Mouse (Mus musculus) hindbrain, postnatal 0 days (tissue): ENCODE results near the gene Eed. TPM values are rescaled to one million over a fixed set of nuclear protein-coding genes. Genes with fewer than 3 reads are reported as not detected.

Experiments used
- ATAC-seq: fragments of 200-750 bp; cut with Nextera tagmentation; 2 replicates; pipeline ENCODE4 v1.8.0; 2017; ENCODE audit warnings: mild to moderate bottlenecking, moderate TSS enrichment, moderate library complexity
- DNase-seq: peaks from one replicate; pipeline ENCODE4 v3.0.0-alpha.2; 2015; ENCODE audit warnings: low spot score
- H3K27ac ChIP-seq: fragments of 300-500 bp; sonication (generic); 2 replicates; pipeline ENCODE4 v1.5.1; 2014; ENCODE audit warnings: mild to moderate bottlenecking
- H3K27me3 ChIP-seq: fragments of 300-500 bp; sonication (generic); 2 replicates; pipeline ENCODE4 v1.6.1; 2014; ENCODE audit warnings: low read length, mixed read lengths; ENCODE audit not compliant: insufficient read depth
- H3K36me3 ChIP-seq: fragments of 300-500 bp; sonication (generic); 2 replicates; pipeline ENCODE4 v1.6.1; 2014; ENCODE audit warnings: low read length, mixed read lengths; ENCODE audit not compliant: insufficient read depth
- H3K4me1 ChIP-seq: fragments of 300-500 bp; sonication (generic); 2 replicates; pipeline ENCODE4 v1.6.1; 2014; ENCODE audit warnings: antibody characterized with exemption, low read length, mixed read lengths; ENCODE audit not compliant: insufficient read depth
- H3K4me2 ChIP-seq: fragments of 300-500 bp; sonication (generic); 2 replicates; pipeline ENCODE4 v1.6.1; 2014; ENCODE audit warnings: low read depth, mild to moderate bottlenecking, low read length, moderate library complexity, mixed read lengths
- H3K4me3 ChIP-seq: fragments of 300-500 bp; sonication (generic); 2 replicates; pipeline ENCODE4 v1.5.1; 2014; ENCODE audit warnings: low read length
- H3K9ac ChIP-seq: fragments of 300-500 bp; sonication (generic); replicated peaks from 2 replicates; pipeline ENCODE4 v1.6.1; 2014; ENCODE audit warnings: mild to moderate bottlenecking, low read length, moderate library complexity, mixed read lengths
- H3K9me3 ChIP-seq: fragments of 300-500 bp; sonication (generic); 2 replicates; pipeline ENCODE4 v1.6.1; 2016; ENCODE audit warnings: low read length, mixed read lengths
- CTCF ChIP-seq: IDR thresholded peaks from 2 replicates; pipeline ENCODE4 v1.5.1; 2016; ENCODE audit warnings: antibody characterized with exemption, control low read depth, low read depth
- WGBS: fragments of 180-500 bp; shearing (Covaris S2); extraction: QIAGEN DNeasy Blood & Tissue Kit; methylation state at CpG from one replicate; pipeline ENCODE4 v1.1.7; 2014; 5-methylcytosine and 5-hydroxymethylcytosine counted together
- polyA plus RNA-seq: library from polyadenylated mRNA; unstranded; fragments of >200 nt; fragmentation: Nextera tagmentation; extraction: Ambion mirVana; gene quantifications from 2 replicates; pipeline ENCODE4 v1.2.1, GENCODE M21; 2015
- total RNA-seq: library from RNA; depleted of rRNA; stranded (reverse); fragments of >200 nt; gene quantifications from 2 replicates; pipeline ENCODE4 v1.2.3, GENCODE M21; 2014; rRNA removed

The Eed gene
- total and polyA plus RNA-seq, 2 experiments from 2014 or later, result 9.5 to 20.6 TPM

- no peak overlapping the region for H3K27ac ChIP-seq
- no peak overlapping the region for H3K4me3 ChIP-seq
- H3K9ac ChIP-seq, result no peak overlapping the region
- DNase-seq (no peak), ATAC-seq (no peak)
- H3K27me3 ChIP-seq, result no peaks in the 10 kb centered on the region
- no peak for TF ChIP-seq CTCF
- 87% methylated on average over 4 of the region's 4 CpGs for WGBS
- no peak overlapping the region for H3K4me2 ChIP-seq
- H3K4me1 ChIP-seq, result no peaks in the 10 kb centered on the region
- no peaks in the 10 kb centered on the region for H3K9me3 ChIP-seq
- H3K36me3 ChIP-seq, result no peaks in the 10 kb centered on the region
Measured at GRCm38 (mm10) chr7:89909711-89910110, 71.1 kb downstream of the Eed start.

- no peak overlapping the region for H3K27ac ChIP-seq
- H3K36me3 ChIP-seq, result no peaks in the 10 kb centered on the region
- no peak overlapping the region for H3K4me3 ChIP-seq
- DNase-seq, result no peak
- ATAC-seq, result no peak
- H3K4me2 ChIP-seq, result no peak overlapping the region
- H3K9me3 ChIP-seq, result no peaks in the 10 kb centered on the region
- 77% methylated on average over 20 of the region's 20 CpGs for WGBS
- no peak for TF ChIP-seq CTCF
- H3K4me1 ChIP-seq, result no peaks in the 10 kb centered on the region
- H3K27me3 ChIP-seq, result no peaks in the 10 kb centered on the region
- H3K9ac ChIP-seq, result no peak overlapping the region
Measured at GRCm38 (mm10) chr7:89908899-89909621, 71.7 kb downstream of the Eed start.

- Histone ChIP-seq H3K4me2 (no peak overlapping the region), H3K27ac (no peak overlapping the region), H3K36me3 (no peaks in the 10 kb centered on the region), H3K9ac (no peak overlapping the region), H3K27me3 (no peaks in the 10 kb centered on the region), H3K9me3 (no peaks in the 10 kb centered on the region), H3K4me3 (no peak overlapping the region), H3K4me1 (no peaks in the 10 kb centered on the region)
- 72% methylated on average over 7 of the region's 7 CpGs for WGBS
- no peak for TF ChIP-seq CTCF
- ATAC-seq, result no peak
- no peak for DNase-seq
Measured at GRCm38 (mm10) chr7:89908421-89908820, 72.4 kb downstream of the Eed start.

GRCm38 (mm10) chr7:89907950-89908349 is 72.8 kb downstream of the Eed start:
- 21% methylated on average over 8 of the region's 8 CpGs for WGBS
- Histone ChIP-seq H3K4me1 (no peaks in the 10 kb centered on the region), H3K9me3 (no peaks in the 10 kb centered on the region), H3K36me3 (no peaks in the 10 kb centered on the region), H3K4me3 (no peak overlapping the region), H3K27ac (no peak overlapping the region), H3K9ac (no peak overlapping the region), H3K4me2 (no peak overlapping the region), H3K27me3 (no peaks in the 10 kb centered on the region)
- ATAC-seq (peak; percentile 66; the same call in 1 of the 2 replicates), DNase-seq (peak; percentile 85)
- TF ChIP-seq CTCF, result peak; percentile 92

Other genes with a start within 250 kb of the Eed start
- 0.42 and 1.1 TPM in 2 replicates for gene Ccdc81, start 77.4 kb downstream of the Eed start, total RNA-seq
- 0.71 and 0.76 TPM in 2 replicates for gene Ccdc81, start 77.4 kb downstream of the Eed start, polyA plus RNA-seq
- gene Hikeshi, start 39.8 kb downstream of the Eed start, total RNA-seq, result 53.0 and 64.4 TPM in 2 replicates
- 139 and 144 TPM in 2 replicates for gene Hikeshi, start 39.8 kb downstream of the Eed start, polyA plus RNA-seq
- 132 and 141 TPM in 2 replicates for gene Picalm, start 149.2 kb upstream of the Eed start, total RNA-seq
- 22.4 and 25.2 TPM in 2 replicates for gene Picalm, start 149.2 kb upstream of the Eed start, polyA plus RNA-seq